Mouse (Mus musculus) CH12.LX (cell line): ENCODE data around the gene Ucp2. TPM values are rescaled to one million over a fixed set of nuclear protein-coding genes. Genes with fewer than 3 reads are reported as not detected.
A peak's percentile ranks its signal among the peaks of the same experiment; 100 is the strongest.

Source experiments
- DNase-seq: peaks from one replicate; pipeline ENCODE4 v3.0.0-alpha.2; 2013; ENCODE audit errors: extremely low read depth
- H3K27ac ChIP-seq: 2 replicates; pipeline ENCODE4 v1.5.1; 2012; ENCODE audit warnings: low read depth, mild to moderate bottlenecking, control low read depth, moderate library complexity; ENCODE audit not compliant: insufficient read depth
- H3K27me3 ChIP-seq: replicated peaks from 2 replicates; pipeline ENCODE3; 2012; ENCODE audit warnings: inconsistent platforms
- H3K36me3 ChIP-seq, 2 experiments: replicated peaks in 1 of 2; 2 replicates each; pipeline versions ENCODE3 to v1.6.1; 2012; ENCODE audit warnings: inconsistent platforms in 1 of 2, low read length in 1 of 2, mild to moderate bottlenecking in 1 of 2, mixed read lengths in 1 of 2, moderate library complexity in 1 of 2; ENCODE audit not compliant: control insufficient read depth in 1 of 2, insufficient read depth in 1 of 2
- H3K4me1 ChIP-seq, 2 experiments: 2 replicates each; pipeline ENCODE4 v1.6.1; 2012; ENCODE audit warnings: inconsistent platforms in 1 of 2, moderate library complexity in 1 of 2; ENCODE audit not compliant: insufficient read depth in 2 of 2, control insufficient read depth in 1 of 2
- H3K4me2 ChIP-seq: 2 replicates; pipeline ENCODE4 v1.6.1; 2012; ENCODE audit warnings: low read depth, mild to moderate bottlenecking, control low read depth; ENCODE audit not compliant: poor library complexity, insufficient read depth, severe bottlenecking
- H3K4me3 ChIP-seq, 3 experiments: fragments of 150-350 bp in 1 of 3; sonication (generic) in 1 of 3; replicated peaks in 1 of 3; 2 replicates each; pipeline versions ENCODE3 to v1.5.1; 2011 to 2012; ENCODE audit warnings: low read depth in 2 of 3, low read length in 2 of 3, mild to moderate bottlenecking in 2 of 3, moderate library complexity in 2 of 3, control low read depth in 1 of 3, improper control_type of control experiment in 1 of 3, inconsistent platforms in 1 of 3, mixed read lengths in 1 of 3; ENCODE audit not compliant: poor library complexity in 1 of 3
- H3K79me2 ChIP-seq: replicated peaks from 2 replicates; pipeline ENCODE4 v1.6.1; 2012; ENCODE audit warnings: mild to moderate bottlenecking, moderate library complexity; ENCODE audit not compliant: control insufficient read depth, poor library complexity, insufficient read depth, severe bottlenecking; ENCODE audit errors: extremely low read depth
- H3K9ac ChIP-seq: 2 replicates; pipeline ENCODE4 v1.6.1; 2012; ENCODE audit warnings: low read depth, mild to moderate bottlenecking, control low read depth, moderate library complexity; ENCODE audit not compliant: insufficient read depth
- H3K9me3 ChIP-seq: replicated peaks from 2 replicates; pipeline ENCODE3; 2012; ENCODE audit warnings: low read length, inconsistent platforms, mixed read lengths
- CHD2 ChIP-seq: IDR thresholded peaks from 2 replicates; pipeline ENCODE4 v1.6.1; 2011; ENCODE audit warnings: low read length, improper control_type of control experiment
- CTCF ChIP-seq, 2 experiments: IDR thresholded peaks in 1 of 2; conservative IDR thresholded peaks in 1 of 2; 2 replicates each; pipeline ENCODE4 v1.5.1; 2011 to 2012; ENCODE audit warnings: low read depth in 2 of 2, low read length in 2 of 2, improper control_type of control experiment in 1 of 2, inconsistent platforms in 1 of 2, mild to moderate bottlenecking in 1 of 2, moderate library complexity in 1 of 2
- E2F4 ChIP-seq: IDR thresholded peaks from 2 replicates; pipeline ENCODE4 v1.6.1; 2011; ENCODE audit warnings: low read depth, low read length, improper control_type of control experiment; ENCODE audit not compliant: insufficient replicate concordance
- GABPA ChIP-seq: IDR thresholded peaks from 2 replicates; pipeline ENCODE4 v1.6.1; 2012; ENCODE audit warnings: low read depth, low read length, improper control_type of control experiment, inconsistent platforms; ENCODE audit not compliant: insufficient replicate concordance
- MAX ChIP-seq: IDR thresholded peaks from 2 replicates; pipeline ENCODE4 v1.6.1; 2011; ENCODE audit warnings: low read length, improper control_type of control experiment
- MEF2A ChIP-seq: IDR thresholded peaks from 2 replicates; pipeline ENCODE4 v1.6.1; 2014; ENCODE audit warnings: low read depth, mild to moderate bottlenecking, inconsistent platforms, low read length, improper control_type of control experiment, borderline replicate concordance
- MYC ChIP-seq: IDR thresholded peaks from 2 replicates; pipeline ENCODE4 v1.6.1; 2011; ENCODE audit warnings: low read depth, mild to moderate bottlenecking, improper control_type of control experiment, low read length
- NRF1 ChIP-seq: IDR thresholded peaks from 2 replicates; pipeline ENCODE4 v1.6.1; 2014; ENCODE audit warnings: low read depth, mild to moderate bottlenecking, inconsistent platforms, low read length, improper control_type of control experiment, moderate library complexity
- PAX5 ChIP-seq: IDR thresholded peaks from 2 replicates; pipeline ENCODE4 v1.6.1; 2012; ENCODE audit warnings: low read length, inconsistent platforms, mixed read lengths
- POLR2A ChIP-seq: IDR thresholded peaks from 2 replicates; pipeline ENCODE4 v1.6.1; 2011; ENCODE audit warnings: low read depth, mild to moderate bottlenecking, improper control_type of control experiment, low read length
- POLR2AphosphoS2 ChIP-seq: IDR thresholded peaks from 2 replicates; pipeline ENCODE4 v1.6.1; 2011; ENCODE audit warnings: low read depth, low read length, improper control_type of control experiment
- SMC3 ChIP-seq: IDR thresholded peaks from 2 replicates; pipeline ENCODE4 v1.6.1; 2011; ENCODE audit warnings: low read depth, low read length, improper control_type of control experiment
- TBP ChIP-seq: conservative IDR thresholded peaks from 2 replicates; pipeline ENCODE4 v1.6.1; 2011; ENCODE audit warnings: low read depth, low read length, improper control_type of control experiment
- TCF12 ChIP-seq: IDR thresholded peaks from 2 replicates; pipeline ENCODE4 v1.6.1; 2014; ENCODE audit warnings: low read depth, mild to moderate bottlenecking, inconsistent platforms, low read length, improper control_type of control experiment
- UBTF ChIP-seq: IDR thresholded peaks from 2 replicates; pipeline ENCODE4 v1.6.1; 2012; ENCODE audit warnings: low read depth, mild to moderate bottlenecking, inconsistent platforms, low read length, improper control_type of control experiment, moderate library complexity
- USF2 ChIP-seq: conservative IDR thresholded peaks from 2 replicates; pipeline ENCODE4 v1.6.1; 2011; ENCODE audit warnings: low read depth, low read length, improper control_type of control experiment
- ZC3H11A ChIP-seq: IDR thresholded peaks from 2 replicates; pipeline ENCODE4 v1.6.1; 2012; ENCODE audit warnings: low read depth, mild to moderate bottlenecking, inconsistent platforms, low read length, improper control_type of control experiment
- ZKSCAN1 ChIP-seq: IDR thresholded peaks from 2 replicates; pipeline ENCODE4 v1.6.1; 2012; ENCODE audit warnings: low read depth, inconsistent platforms, low read length, improper control_type of control experiment, borderline replicate concordance
- ZMIZ1 ChIP-seq: IDR thresholded peaks from 2 replicates; pipeline ENCODE4 v1.6.1; 2012; ENCODE audit warnings: low read depth, mild to moderate bottlenecking, inconsistent platforms, low read length, improper control_type of control experiment
- ZNF384 ChIP-seq: IDR thresholded peaks from 2 replicates; pipeline ENCODE4 v1.6.1; 2012; ENCODE audit warnings: low read depth, low read length, improper control_type of control experiment, inconsistent platforms
- dilution Hi-C: fragments of 300-500 bp; cut with MboI; formaldehyde crosslinking; loops from 2 replicates; pipeline ENCODE4 v1.14.3; 2020; ENCODE audit warnings: low sequenced_read_pairs; ENCODE audit not compliant: extremely low pct_unique_long_range_greater_than_20kb, extremely low pct_ligation_motif_present
- in situ Hi-C: fragments of 300-500 bp; cut with MboI; formaldehyde crosslinking; loops from 3 replicates; pipeline ENCODE4 v1.14.3; 2019; ENCODE audit warnings: low sequenced_read_pairs, low pct_ligation_motif_present, low pct_unique_long_range_greater_than_20kb, mixed read lengths
- polyA plus RNA-seq: library from polyadenylated mRNA; unstranded; fragments of >175 nt; gene quantifications from 2 replicates; pipeline ENCODE4 v1.2.1, GENCODE M21; 2012; ENCODE audit warnings: low read depth; ENCODE audit not compliant: insufficient read length
- total RNA-seq, 2 experiments: library from RNA; depleted of rRNA; stranded (reverse); fragments of 300-350 nt in 1 of 2; fragments of >200 nt in 1 of 2; gene quantifications; 2 replicates each; pipeline ENCODE4 v1.2.3; 2012 to 2014

Gene Ucp2
- total and polyA plus RNA-seq, 3 experiments, result 131 to 635 (median 131) TPM

- peaks cover 12 to 61% of the 10 kb centered on the region in 2 experiments for H3K4me1 ChIP-seq
- peaks cover 25% of the 10 kb centered on the region for H3K79me2 ChIP-seq
- peak overlapping the region; percentile 75 for H3K9ac ChIP-seq
Observed at GRCm38 (mm10) chr7:100496371-100496770, 3.2 kb downstream of the Ucp2 start.

GRCm38 (mm10) chr7:100496791-100497190 lies 3.7 kb downstream of the Ucp2 start:
- no peak overlapping the region for H3K9ac ChIP-seq
- H3K4me1 ChIP-seq, result peaks cover 12 to 64% of the 10 kb centered on the region in 2 experiments
- no peak overlapping the region; the same call in 1 of the 2 replicates for H3K4me2 ChIP-seq
- H3K9me3 ChIP-seq, result no peaks in the 10 kb centered on the region
- H3K27ac ChIP-seq, result peak overlapping the region; percentile 91
- peaks cover 44 to 66% of the 10 kb centered on the region in 2 experiments for H3K36me3 ChIP-seq
- dilution Hi-C loops (no loop called here), in situ Hi-C loops (no loop called here)
- peak overlapping the region in 1 of 3 experiments; percentile 48 for H3K4me3 ChIP-seq
- H3K79me2 ChIP-seq, result peaks cover 25% of the 10 kb centered on the region
- TF ChIP-seq E2F4, result no peak
- TF ChIP-seq ZNF384, result no peak
- no peak for TF ChIP-seq GABPA
- TF ChIP-seq CHD2, result no peak
- no peak for TF ChIP-seq USF2
- no peak for TF ChIP-seq TBP
- no peak for DNase-seq
- H3K27me3 ChIP-seq, result no peaks in the 10 kb centered on the region

More at GRCm38 (mm10) chr7:100496371-100496770, 3.2 kb downstream of the Ucp2 start:
- Histone ChIP-seq H3K9me3 (no peaks in the 10 kb centered on the region), H3K36me3 (peaks cover 44 to 66% of the 10 kb centered on the region in 2 experiments), H3K4me3 (peak overlapping the region; percentile 35 to 48 (median 44)), H3K27ac (peak overlapping the region; percentile 91), H3K27me3 (no peaks in the 10 kb centered on the region), H3K4me2 (peak overlapping the region; percentile 61)
- dilution Hi-C loops (no loop called here), in situ Hi-C loops (no loop called here)
- DNase-seq, result no peak
- no peak for TF ChIP-seq ZNF384
- no peak for TF ChIP-seq E2F4
- no peak for TF ChIP-seq SMC3
- no peak for TF ChIP-seq MEF2A
- TF ChIP-seq POLR2A, result no peak
- TF ChIP-seq CHD2, result no peak
- TF ChIP-seq NRF1, result no peak
- TF ChIP-seq CTCF (conservative IDR thresholded peaks at IDR 0.05 in 1 of 2, IDR thresholded peaks at IDR 0.05 in 1 of 2; ENCODE audit: low read depth in 2 of 2, low read length in 2 of 2), result no peak
- TF ChIP-seq MAX, result no peak
- no peak for TF ChIP-seq ZKSCAN1
- no peak for TF ChIP-seq TCF12
- TF ChIP-seq ZMIZ1, result no peak
- TF ChIP-seq MYC, result no peak
- TF ChIP-seq GABPA, result no peak
- no peak for TF ChIP-seq UBTF
- TF ChIP-seq USF2, result no peak
- no peak for TF ChIP-seq ZC3H11A
- TF ChIP-seq POLR2AphosphoS2, result no peak
- no peak for TF ChIP-seq TBP
- TF ChIP-seq PAX5, result no peak
